11 mouse cellular contexts compared by ENCODE assay signal in the genomic region with DNA sequence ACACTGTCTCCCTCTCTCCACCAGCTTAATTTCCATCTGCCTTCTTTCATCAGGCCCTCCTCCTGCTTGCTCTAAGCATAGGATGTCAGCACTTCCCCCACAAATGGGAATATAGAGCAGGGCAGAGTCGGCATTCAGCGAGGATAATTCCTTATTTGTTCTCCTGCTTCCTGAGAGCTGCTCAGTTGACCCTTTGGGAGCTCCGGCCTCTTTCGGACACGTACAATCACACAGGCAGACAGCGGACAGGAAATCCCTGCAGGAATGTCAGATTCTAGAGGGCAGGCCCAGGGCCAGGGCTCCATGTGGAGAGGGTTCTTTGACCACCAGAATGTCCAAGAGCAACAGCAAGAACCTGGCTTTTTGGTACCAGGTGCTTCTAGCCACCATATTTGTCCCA. TPM values are rescaled to one million over a fixed set of nuclear protein-coding genes. Genes with fewer than 3 reads are reported as not detected.
DNase-seq lines count a peak whose midpoint lies in the region; ATAC-seq and TF ChIP-seq lines count a peak whose summit lies in the region.
"Had no signal": no experiment of that assay in that cellular context is flagged by ENCODE, and none has a peak within 500 bp of the region (broad histone marks: within the 10 kb centered on the region; RNA-seq: fewer than 3 reads in every experiment).

No protein-coding gene starts in this region.

- no peak overlapping the region for H3K4me3 ChIP-seq in heart, embryonic 12.5 days
- H3K4me3 ChIP-seq in liver, embryonic 11.5 days (ENCODE audit: low read depth, low read length) = no peak overlapping the region
- no peak overlapping the region for H3K4me3 ChIP-seq in liver, postnatal 0 days (ENCODE audit: low read depth, low read length)
- H3K4me3 ChIP-seq in midbrain, embryonic 15.5 days = no peak overlapping the region
- H3K4me3 ChIP-seq: hindbrain, embryonic 15.5 days; limb, embryonic 12.5 days had no signal

- DNase-seq in heart, adult 18-20 months = no peak
- DNase-seq in liver, embryonic 11.5 days (ENCODE audit: low spot score) = no peak
- DNase-seq in liver, postnatal 0 days = no peak
- peak; percentile 51 to 57 for DNase-seq in cerebellum, postnatal 36 days
- DNase-seq in left cerebral cortex, adult 9 months (ENCODE audit: low spot score in 2 of 2) = no peak
- DNase-seq: right cerebral cortex, postnatal 25 days had no signal

- H3K9me3 ChIP-seq in heart, embryonic 12.5 days (replicated peaks) = no peaks in the 10 kb centered on the region
- no peaks in the 10 kb centered on the region for H3K9me3 ChIP-seq in liver, embryonic 11.5 days (ENCODE audit: control insufficient read depth, low read length)
- H3K9me3 ChIP-seq in liver, postnatal 0 days (ENCODE audit: low read length) = no peaks in the 10 kb centered on the region
- no peaks in the 10 kb centered on the region for H3K9me3 ChIP-seq in midbrain, embryonic 15.5 days
- H3K9me3 ChIP-seq: hindbrain, embryonic 15.5 days; limb, embryonic 12.5 days had no signal

- peaks cover 14% of the 10 kb centered on the region for H3K4me1 ChIP-seq in heart, embryonic 12.5 days (replicated peaks)
- no peaks in the 10 kb centered on the region for H3K4me1 ChIP-seq in liver, embryonic 11.5 days (replicated peaks; ENCODE audit: control insufficient read depth, insufficient read depth, low read length)
- no peaks in the 10 kb centered on the region for H3K4me1 ChIP-seq in liver, postnatal 0 days (ENCODE audit: insufficient read depth)
- peaks cover 16% of the 10 kb centered on the region for H3K4me1 ChIP-seq in midbrain, embryonic 15.5 days
- H3K4me1 ChIP-seq: limb, embryonic 12.5 days had no signal

- no peak for TF ChIP-seq CTCF in liver, postnatal 0 days (IDR thresholded peaks at IDR 0.05; ENCODE audit: low read depth)

- TF ChIP-seq EP300 in liver, postnatal 0 days (IDR thresholded peaks at IDR 0.05; ENCODE audit: low read depth) = no peak

- peaks cover 5% of the 10 kb centered on the region; the same call in 1 of the 2 replicates for H3K27me3 ChIP-seq in heart, embryonic 12.5 days (replicated peaks)
- H3K27me3 ChIP-seq in liver, embryonic 11.5 days (replicated peaks; ENCODE audit: control insufficient read depth, insufficient read depth, low read length) = no peaks in the 10 kb centered on the region
- no peaks in the 10 kb centered on the region for H3K27me3 ChIP-seq in liver, postnatal 0 days (ENCODE audit: insufficient read depth, low read length)
- H3K27me3 ChIP-seq in midbrain, embryonic 15.5 days (replicated peaks) = no peaks in the 10 kb centered on the region
- H3K27me3 ChIP-seq: hindbrain, embryonic 15.5 days; limb, embryonic 12.5 days had no signal

- no peaks in the 10 kb centered on the region for H3K36me3 ChIP-seq in heart, embryonic 12.5 days
- H3K36me3 ChIP-seq in liver, embryonic 11.5 days (ENCODE audit: control insufficient read depth, insufficient read depth, low read length) = no peaks in the 10 kb centered on the region
- H3K36me3 ChIP-seq in liver, postnatal 0 days (replicated peaks; ENCODE audit: insufficient read depth, low read length) = no peaks in the 10 kb centered on the region
- H3K36me3 ChIP-seq in midbrain, embryonic 15.5 days (replicated peaks) = no peaks in the 10 kb centered on the region
- H3K36me3 ChIP-seq: hindbrain, embryonic 15.5 days; limb, embryonic 12.5 days had no signal

- H3K27ac ChIP-seq in heart, embryonic 12.5 days (ENCODE audit: poor library complexity, severe bottlenecking) = no peak overlapping the region
- no peak overlapping the region for H3K27ac ChIP-seq in liver, embryonic 11.5 days (ENCODE audit: low read depth, low read length)
- H3K27ac ChIP-seq in liver, postnatal 0 days (ENCODE audit: low read depth) = no peak overlapping the region
- H3K27ac ChIP-seq in midbrain, embryonic 15.5 days = 0 out of 2 replicates have a peak overlapping the region, but pooled peaks have one; percentile 48
- H3K27ac ChIP-seq: hindbrain, embryonic 15.5 days; limb, embryonic 12.5 days had no signal

- H3K4me2 ChIP-seq in heart, embryonic 12.5 days = 0 out of 2 replicates have a peak overlapping the region, but pooled peaks have one; percentile 8
- H3K4me2 ChIP-seq in liver, embryonic 11.5 days = no peak overlapping the region
- H3K4me2 ChIP-seq in liver, postnatal 0 days (ENCODE audit: low read depth, low read length) = no peak overlapping the region
- no peak overlapping the region for H3K4me2 ChIP-seq in midbrain, embryonic 15.5 days
- H3K4me2 ChIP-seq: hindbrain, embryonic 15.5 days; limb, embryonic 12.5 days had no signal

- ATAC-seq in heart, embryonic 12.5 days (ENCODE audit: insufficient number of reproducible peaks, low FRiP score) = peak; percentile 48; the same call in 1 of the 2 replicates
- ATAC-seq in liver, embryonic 11.5 days (replicated peaks; ENCODE audit: low FRiP score) = 0 out of 2 replicates have a peak, but pooled peaks have one; percentile 20
- no peak for ATAC-seq in liver, postnatal 0 days
- no peak; the same call in 1 of the 2 replicates for ATAC-seq in midbrain, embryonic 15.5 days (replicated peaks)

- no peak overlapping the region for H3K9ac ChIP-seq in heart, embryonic 12.5 days
- no peak overlapping the region for H3K9ac ChIP-seq in liver, embryonic 11.5 days (ENCODE audit: low read depth, low read length)
- H3K9ac ChIP-seq in liver, postnatal 0 days (replicated peaks) = no peak overlapping the region
- H3K9ac ChIP-seq in midbrain, embryonic 15.5 days = no peak overlapping the region
- H3K9ac ChIP-seq: hindbrain, embryonic 15.5 days; limb, embryonic 12.5 days had no signal

- WGBS in heart, embryonic 12.5 days = 23% methylated on average over 6 of the region's 6 CpGs
- 51% methylated on average over 6 of the region's 6 CpGs for WGBS in liver, embryonic 11.5 days
- 43% methylated on average over 6 of the region's 6 CpGs for WGBS in liver, postnatal 0 days (ENCODE audit: insufficient replicate concordance)
- WGBS in midbrain, embryonic 15.5 days = 8% methylated on average over 6 of the region's 6 CpGs

RNA-seq across cellular contexts. Expression of gene Cnpy1, which starts 9.5 kb away (rescaled TPM):
- 0.10 and 0.12 TPM in 2 replicates for polyA plus RNA-seq in heart, embryonic 12.5 days (2016; fragmentation: Nextera tagmentation; extraction: Ambion mirVana)
- total RNA-seq in heart, adult 18-20 months (2021) = not detected
- 0.13 and 0.16 TPM in 2 replicates for polyA plus RNA-seq in liver, embryonic 11.5 days (2014; fragmentation: Nextera tagmentation; extraction: Ambion mirVana)
- not detected in 2 replicates for polyA plus RNA-seq in liver, postnatal 0 days (2015; fragmentation: Nextera tagmentation; extraction: Ambion mirVana)
- polyA plus RNA-seq in midbrain, embryonic 15.5 days (2015; fragmentation: Nextera tagmentation; extraction: Ambion mirVana) = 44.2 and 61.8 TPM in 2 replicates
- polyA plus RNA-seq: limb, embryonic 12.5 days; stomach, embryonic 14.5 days had no signal

Comparison
In these comparisons a context has a peak if more than half of its experiments do, and no peak if none do; other contexts are left out.
1. ATAC-seq: peak in heart, embryonic 12.5 days (single experiment) and liver, embryonic 11.5 days (single experiment); none in liver, postnatal 0 days (single experiment) and midbrain, embryonic 15.5 days (single experiment).
2. DNase-seq: peak in cerebellum, postnatal 36 days (2 of 2); none in heart, adult 18-20 months (0 of 2), liver, embryonic 11.5 days (single experiment), liver, postnatal 0 days (single experiment) and left cerebral cortex, adult 9 months (0 of 2).
3. RNA of gene Cnpy1, which starts 9.5 kb away (polyA plus RNA-seq): 44.2 to 61.8 TPM in midbrain, embryonic 15.5 days; 0.13 to 0.16 TPM in liver, embryonic 11.5 days, 0.10 to 0.12 TPM in heart, embryonic 12.5 days and not detected in liver, postnatal 0 days; every median in the first group is over 10 times any median in the second.